Mouse (Mus musculus) hindbrain, embryonic 14.5 days (tissue): Measurements from ENCODE around the gene Sacs. TPM values are rescaled to one million over a fixed set of nuclear protein-coding genes. Genes with fewer than 3 reads are reported as not detected.

Source experiments
- ATAC-seq: fragments of 200-750 bp; cut with Nextera tagmentation; 2 replicates; pipeline ENCODE4 v1.8.0; 2017; ENCODE audit warnings: moderate number of reproducible peaks, mild to moderate bottlenecking, moderate TSS enrichment, moderate library complexity; ENCODE audit not compliant: low FRiP score
- DNase-seq: peaks from one replicate; pipeline ENCODE4 v3.0.0-alpha.2; 2015; ENCODE audit warnings: low spot score
- H3K27ac ChIP-seq: fragments of 300-500 bp; sonication (generic); 2 replicates; pipeline ENCODE4 v1.5.1; 2014; ENCODE audit warnings: mild to moderate bottlenecking, moderate library complexity
- H3K27me3 ChIP-seq: fragments of 300-500 bp; sonication (generic); 2 replicates; pipeline ENCODE4 v1.6.1; 2014; ENCODE audit warnings: mild to moderate bottlenecking, low read length, mixed read lengths; ENCODE audit not compliant: control insufficient read depth, insufficient read depth
- H3K36me3 ChIP-seq: fragments of 300-500 bp; sonication (generic); replicated peaks from 2 replicates; pipeline ENCODE4 v1.6.1; 2014; ENCODE audit not compliant: control insufficient read depth, insufficient read depth
- H3K4me1 ChIP-seq: fragments of 300-500 bp; sonication (generic); replicated peaks from 2 replicates; pipeline ENCODE4 v1.6.1; 2014; ENCODE audit warnings: antibody characterized with exemption, low read length, mixed read lengths; ENCODE audit not compliant: control insufficient read depth, insufficient read depth
- H3K4me2 ChIP-seq: fragments of 300-500 bp; sonication (generic); replicated peaks from 2 replicates; pipeline ENCODE4 v1.6.1; 2014; ENCODE audit warnings: mild to moderate bottlenecking, moderate library complexity
- H3K4me3 ChIP-seq: fragments of 300-500 bp; sonication (generic); replicated peaks from 2 replicates; pipeline ENCODE4 v1.5.1; 2014; ENCODE audit warnings: mild to moderate bottlenecking, low read length
- H3K9ac ChIP-seq: fragments of 300-500 bp; sonication (generic); 2 replicates; pipeline ENCODE4 v1.6.1; 2014
- H3K9me3 ChIP-seq: fragments of 300-500 bp; sonication (generic); 2 replicates; pipeline ENCODE4 v1.6.1; 2016; ENCODE audit warnings: low read length; ENCODE audit not compliant: control insufficient read depth
- WGBS: fragments of 180-500 bp; shearing (Covaris S2); extraction: QIAGEN DNeasy Blood & Tissue Kit; methylation state at CpG from one replicate; pipeline ENCODE4 v1.1.7; 2014; 5-methylcytosine and 5-hydroxymethylcytosine counted together
- polyA plus RNA-seq: library from polyadenylated mRNA; unstranded; fragments of >200 nt; fragmentation: Nextera tagmentation; extraction: Ambion mirVana; gene quantifications from 2 replicates; pipeline ENCODE4 v1.2.1, GENCODE M21; 2014

Sacs gene
- polyA plus RNA-seq, result 11.7 and 12.6 TPM in 2 replicates

GRCm38 (mm10) chr14:61137994-61138726 lies at the start of gene Sacs:
Gene Sacs, plus strand, starts transcription at chr14:61138457.
- WGBS, result 3% methylated on average over 23 of the region's 23 CpGs
- peak; percentile 74 for DNase-seq
- Histone ChIP-seq H3K36me3 (no peaks in the 10 kb centered on the region), H3K9me3 (no peaks in the 10 kb centered on the region), H3K27ac (peak within 1 kb of the TSS; percentile 82), H3K27me3 (no peaks in the 10 kb centered on the region), H3K4me3 (peak within 1 kb of the TSS; percentile 60), H3K9ac (peak within 1 kb of the TSS; percentile 84), H3K4me2 (peak within 1 kb of the TSS; percentile 60), H3K4me1 (peaks cover 16% of the 10 kb centered on the region; the same call in 1 of the 2 replicates)
- peak; percentile 93 for ATAC-seq

GRCm38 (mm10) chr14:61090955-61091354 lies 47.3 kb upstream of the Sacs start:
- no peak overlapping the region for H3K9ac ChIP-seq
- no peaks in the 10 kb centered on the region for H3K36me3 ChIP-seq
- H3K4me3 ChIP-seq, result no peak overlapping the region
- H3K4me1 ChIP-seq, result no peaks in the 10 kb centered on the region
- DNase-seq (no peak), ATAC-seq (no peak)
- no peak overlapping the region for H3K4me2 ChIP-seq
- 81% methylated on average over 5 of the region's 5 CpGs for WGBS
- no peaks in the 10 kb centered on the region for H3K9me3 ChIP-seq
- H3K27ac ChIP-seq, result no peak overlapping the region
- no peaks in the 10 kb centered on the region for H3K27me3 ChIP-seq

GRCm38 (mm10) chr14:61092073-61092472 lies 46.2 kb upstream of the Sacs start:
- Histone ChIP-seq H3K9me3 (no peaks in the 10 kb centered on the region), H3K27ac (no peak overlapping the region), H3K9ac (no peak overlapping the region), H3K4me3 (no peak overlapping the region), H3K4me2 (no peak overlapping the region), H3K27me3 (no peaks in the 10 kb centered on the region), H3K36me3 (no peaks in the 10 kb centered on the region), H3K4me1 (no peaks in the 10 kb centered on the region)
- ATAC-seq (no peak), DNase-seq (no peak)
- 90% methylated on average over 3 of the region's 3 CpGs for WGBS

- H3K9ac ChIP-seq, result no peak overlapping the region
- whole genome bisulfite sequencing, result 79% methylated on average over 12 of the region's 12 CpGs
Observed at GRCm38 (mm10) chr14:61097974-61098625, 40.2 kb upstream of the Sacs start.

GRCm38 (mm10) chr14:61100736-61101135 lies 37.5 kb upstream of the Sacs start:
- Histone ChIP-seq H3K4me2 (no peak overlapping the region), H3K27me3 (no peaks in the 10 kb centered on the region), H3K27ac (no peak overlapping the region), H3K9me3 (no peaks in the 10 kb centered on the region), H3K36me3 (no peaks in the 10 kb centered on the region), H3K9ac (no peak overlapping the region), H3K4me1 (no peaks in the 10 kb centered on the region), H3K4me3 (no peak overlapping the region)
- DNase-seq, result no peak
- no peak for ATAC-seq
- 92% methylated on average over 6 of the region's 6 CpGs for WGBS

More at GRCm38 (mm10) chr14:61097974-61098625, 40.2 kb upstream of the Sacs start:
- Histone ChIP-seq H3K4me3 (no peak overlapping the region), H3K27ac (no peak overlapping the region), H3K36me3 (no peaks in the 10 kb centered on the region), H3K4me1 (no peaks in the 10 kb centered on the region), H3K27me3 (no peaks in the 10 kb centered on the region), H3K4me2 (no peak overlapping the region), H3K9me3 (no peaks in the 10 kb centered on the region)
- DNase-seq (no peak), ATAC-seq (no peak)

GRCm38 (mm10) chr14:61106404-61106803 lies 31.9 kb upstream of the Sacs start:
- no peak for ATAC-seq
- H3K9me3 ChIP-seq, result no peaks in the 10 kb centered on the region
- no peak for DNase-seq
- 80% methylated on average over 8 of the region's 8 CpGs for WGBS
- no peaks in the 10 kb centered on the region for H3K4me1 ChIP-seq
- no peak overlapping the region for H3K4me2 ChIP-seq
- H3K36me3 ChIP-seq, result no peaks in the 10 kb centered on the region
- H3K27ac ChIP-seq, result no peak overlapping the region
- H3K4me3 ChIP-seq, result no peak overlapping the region
- no peak overlapping the region for H3K9ac ChIP-seq
- no peaks in the 10 kb centered on the region for H3K27me3 ChIP-seq

- 81% methylated on average over 2 of the region's 2 CpGs for WGBS
- DNase-seq (no peak), ATAC-seq (no peak)
- no peak overlapping the region for H3K4me2 ChIP-seq
- no peaks in the 10 kb centered on the region for H3K36me3 ChIP-seq
- H3K27me3 ChIP-seq, result no peaks in the 10 kb centered on the region
- no peak overlapping the region for H3K9ac ChIP-seq
- no peak overlapping the region for H3K27ac ChIP-seq
- no peaks in the 10 kb centered on the region; the same call in 1 of the 2 replicates for H3K4me1 ChIP-seq
- H3K4me3 ChIP-seq, result no peak overlapping the region
- no peaks in the 10 kb centered on the region for H3K9me3 ChIP-seq
Observed at GRCm38 (mm10) chr14:61108625-61109024, 29.6 kb upstream of the Sacs start.

GRCm38 (mm10) chr14:61112404-61112803 lies 25.9 kb upstream of the Sacs start:
- Histone ChIP-seq H3K4me2 (peak overlapping the region; percentile 25; the same call in 1 of the 2 replicates), H3K27ac (no peak overlapping the region), H3K4me1 (no peaks in the 10 kb centered on the region; the same call in 1 of the 2 replicates), H3K9ac (no peak overlapping the region), H3K36me3 (no peaks in the 10 kb centered on the region), H3K4me3 (no peak overlapping the region), H3K27me3 (no peaks in the 10 kb centered on the region), H3K9me3 (no peaks in the 10 kb centered on the region)
- peak; percentile 91 for DNase-seq
- ATAC-seq, result peak; percentile 62; the same call in 1 of the 2 replicates
- 3% methylated on average over 11 of the region's 11 CpGs for WGBS

- DNase-seq, result no peak
- H3K9ac ChIP-seq, result no peak overlapping the region
- H3K4me1 ChIP-seq, result no peaks in the 10 kb centered on the region
- H3K27ac ChIP-seq, result no peak overlapping the region
- ATAC-seq, result no peak
- no peaks in the 10 kb centered on the region for H3K9me3 ChIP-seq
- H3K36me3 ChIP-seq, result no peaks in the 10 kb centered on the region
- no peaks in the 10 kb centered on the region for H3K27me3 ChIP-seq
- no peak overlapping the region for H3K4me3 ChIP-seq
- no peak overlapping the region for H3K4me2 ChIP-seq
- WGBS, result 92% methylated on average over 5 of the region's 5 CpGs
Observed at GRCm38 (mm10) chr14:61124755-61125154, 13.5 kb upstream of the Sacs start.
